Mouse (Mus musculus): Measurements from ENCODE around the gene Cntrob. TPM values are rescaled to one million over a fixed set of nuclear protein-coding genes. Genes with fewer than 3 reads are reported as not detected.

Gene Cntrob
- polyA plus RNA-seq, 1 experiment from 2014 or later, result 16.6 TPM

DNA sequence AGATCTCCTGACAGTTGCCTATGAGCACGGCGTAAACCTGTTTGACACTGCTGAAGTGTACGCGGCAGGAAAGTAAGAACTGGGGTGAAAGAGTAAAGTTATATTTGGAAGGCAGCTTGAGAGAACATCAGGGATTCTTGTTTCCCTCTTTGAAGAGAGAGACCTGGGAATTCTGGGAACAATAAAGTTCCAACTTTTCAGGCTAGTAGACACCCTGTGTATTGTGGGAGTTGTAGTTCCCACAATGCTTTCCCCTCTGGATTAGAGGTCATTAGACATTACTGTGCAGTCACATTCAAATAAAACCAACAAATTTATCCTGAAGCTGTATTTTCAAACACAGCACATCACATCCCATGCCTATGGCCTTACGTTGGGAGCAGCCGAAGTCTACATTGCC lies 4.9 kb upstream of the Cntrob start:
- no peak for TF ChIP-seq CTCF (IDR thresholded peaks at IDR 0.05; ENCODE audit: low read depth)
- H3K4me1 ChIP-seq (ENCODE audit: insufficient read depth), result peaks cover 6% of the 10 kb centered on the region
- H3K27ac ChIP-seq (ENCODE audit: low read depth), result no peak overlapping the region
- DNase-seq (peak; percentile 23), ATAC-seq (ENCODE audit: insufficient read depth) (no peak)
- peaks cover 18% of the 10 kb centered on the region for H3K27me3 ChIP-seq (ENCODE audit: insufficient read depth, low read length)
- H3K4me2 ChIP-seq, result no peak overlapping the region
- 84% methylated on average over 6 of the region's 6 CpGs for WGBS
- H3K9me3 ChIP-seq (ENCODE audit: low read depth, low read length), result no peaks in the 10 kb centered on the region
- no peaks in the 10 kb centered on the region for H3K36me3 ChIP-seq (ENCODE audit: insufficient read depth)
- no peak overlapping the region for H3K4me3 ChIP-seq (ENCODE audit: low read depth, low read length)
- no peak overlapping the region for H3K9ac ChIP-seq

DNA sequence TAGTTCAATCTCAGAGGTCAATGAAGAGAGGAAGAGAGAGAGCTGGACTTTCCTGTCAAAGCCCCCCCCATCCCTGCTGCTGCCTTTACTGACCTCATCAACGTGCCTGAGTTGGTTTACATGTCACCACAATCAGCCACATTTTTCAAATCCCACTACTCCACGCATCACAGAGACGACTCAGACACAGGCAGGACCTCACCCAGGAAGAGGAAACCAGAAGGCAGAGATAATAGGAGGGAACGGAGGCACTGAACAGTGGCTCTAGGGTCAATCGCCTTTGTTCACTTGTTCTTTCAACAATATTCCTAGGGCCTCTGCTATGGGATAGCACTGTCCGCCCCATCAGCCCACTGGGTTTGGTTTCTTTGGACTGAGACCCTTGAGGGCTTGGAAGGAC lies 4.1 kb upstream of the Cntrob start:
- Histone ChIP-seq H3K4me3 (ENCODE audit: low read depth, low read length) (no peak overlapping the region), H3K4me2 (no peak overlapping the region), H3K9me3 (ENCODE audit: low read depth, low read length) (no peaks in the 10 kb centered on the region), H3K9ac (no peak overlapping the region), H3K27ac (ENCODE audit: low read depth) (no peak overlapping the region), H3K27me3 (ENCODE audit: insufficient read depth, low read length) (peaks cover 18% of the 10 kb centered on the region), H3K4me1 (ENCODE audit: insufficient read depth) (peaks cover 10% of the 10 kb centered on the region), H3K36me3 (ENCODE audit: insufficient read depth) (no peaks in the 10 kb centered on the region)
- no peak for TF ChIP-seq CTCF (IDR thresholded peaks at IDR 0.05; ENCODE audit: low read depth)
- DNase-seq, result no peak
- no peak for ATAC-seq (ENCODE audit: insufficient read depth)
- 35% methylated on average over 6 of the region's 6 CpGs for WGBS

DNA sequence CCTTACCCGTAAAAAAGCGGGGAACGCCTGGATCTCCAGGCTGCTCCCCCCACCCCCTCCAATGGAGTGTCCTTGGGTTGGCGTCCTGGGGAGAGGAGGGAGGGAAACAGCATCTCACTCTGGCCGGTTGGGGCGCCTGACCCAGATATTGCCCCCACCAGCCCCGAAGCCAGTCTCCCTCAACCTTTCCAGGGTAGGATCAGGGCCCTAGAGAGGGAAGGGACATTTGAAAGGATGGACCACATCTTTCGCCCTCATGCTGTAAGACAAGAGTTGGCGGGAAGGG lies 3.5 kb upstream of the Cntrob start:
- no peaks in the 10 kb centered on the region for H3K9me3 ChIP-seq (ENCODE audit: low read depth, low read length)
- ATAC-seq (ENCODE audit: insufficient read depth), result no peak
- DNase-seq, result no peak
- no peaks in the 10 kb centered on the region for H3K36me3 ChIP-seq (ENCODE audit: insufficient read depth)
- WGBS, result 11% methylated on average over 9 of the region's 9 CpGs
- no peak for TF ChIP-seq CTCF (IDR thresholded peaks at IDR 0.05; ENCODE audit: low read depth)
- H3K4me2 ChIP-seq, result peak overlapping the region; percentile 97; the same call in 1 of the 2 replicates
- no peak overlapping the region for H3K9ac ChIP-seq
- H3K4me3 ChIP-seq (ENCODE audit: low read depth, low read length), result peak overlapping the region; percentile 53; the same call in 1 of the 2 replicates
- no peak overlapping the region for H3K27ac ChIP-seq (ENCODE audit: low read depth)
- H3K4me1 ChIP-seq (ENCODE audit: insufficient read depth), result peaks cover 15% of the 10 kb centered on the region
- peaks cover 18% of the 10 kb centered on the region for H3K27me3 ChIP-seq (ENCODE audit: insufficient read depth, low read length)

DNA sequence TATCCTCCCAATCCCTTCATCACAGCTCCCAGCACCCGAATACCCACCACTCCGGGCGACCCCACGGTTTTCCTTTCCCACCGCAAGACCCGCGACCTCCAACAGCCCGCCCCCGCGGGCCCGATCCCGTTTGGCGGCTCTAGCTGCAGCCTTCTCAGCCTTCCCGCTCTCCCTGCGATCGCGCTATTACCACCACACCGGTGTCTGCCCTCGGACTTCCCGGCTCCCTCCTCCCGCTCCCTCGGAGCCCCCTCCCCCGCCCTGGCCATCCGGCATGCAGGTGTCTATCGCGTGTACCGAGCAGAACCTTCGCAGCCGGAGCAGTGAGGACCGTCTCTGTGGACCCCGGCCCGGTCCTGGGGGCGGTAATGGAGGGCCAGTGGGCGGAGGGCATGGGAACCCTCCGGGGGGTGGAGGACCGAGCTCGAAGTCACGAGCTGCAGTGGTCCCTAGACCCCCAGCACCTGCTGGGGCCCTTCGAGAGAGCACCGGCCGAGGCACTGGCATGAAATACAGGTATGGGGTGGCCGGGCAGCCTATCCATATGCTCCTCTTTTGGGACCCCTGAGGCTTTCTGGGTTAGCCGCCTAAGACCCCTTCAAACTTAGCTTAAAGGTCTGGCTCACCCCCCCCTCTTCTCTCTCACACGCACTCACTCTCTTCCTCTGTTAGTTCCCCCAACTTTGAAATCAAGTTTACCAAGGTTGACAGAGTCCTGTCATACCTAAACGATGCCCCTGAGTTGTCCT lies 3.0 kb upstream of the Cntrob start:
- H3K9me3 ChIP-seq (ENCODE audit: low read depth, low read length), result no peaks in the 10 kb centered on the region
- no peaks in the 10 kb centered on the region for H3K36me3 ChIP-seq (ENCODE audit: insufficient read depth)
- H3K27ac ChIP-seq (ENCODE audit: low read depth), result no peak overlapping the region
- peak; percentile 5; the same call in 1 of the 2 replicates for ATAC-seq (ENCODE audit: insufficient read depth)
- peak overlapping the region; percentile 97 for H3K4me2 ChIP-seq
- H3K4me3 ChIP-seq (ENCODE audit: low read depth, low read length), result peak overlapping the region; percentile 53
- H3K27me3 ChIP-seq (ENCODE audit: insufficient read depth, low read length), result peaks cover 18% of the 10 kb centered on the region
- H3K9ac ChIP-seq, result peak overlapping the region; percentile 62
- DNase-seq, result no peak
- H3K4me1 ChIP-seq (ENCODE audit: insufficient read depth), result peaks cover 20% of the 10 kb centered on the region
- WGBS, result 1% methylated on average over 45 of the region's 45 CpGs
- TF ChIP-seq CTCF (IDR thresholded peaks at IDR 0.05; ENCODE audit: low read depth), result no peak

DNA sequence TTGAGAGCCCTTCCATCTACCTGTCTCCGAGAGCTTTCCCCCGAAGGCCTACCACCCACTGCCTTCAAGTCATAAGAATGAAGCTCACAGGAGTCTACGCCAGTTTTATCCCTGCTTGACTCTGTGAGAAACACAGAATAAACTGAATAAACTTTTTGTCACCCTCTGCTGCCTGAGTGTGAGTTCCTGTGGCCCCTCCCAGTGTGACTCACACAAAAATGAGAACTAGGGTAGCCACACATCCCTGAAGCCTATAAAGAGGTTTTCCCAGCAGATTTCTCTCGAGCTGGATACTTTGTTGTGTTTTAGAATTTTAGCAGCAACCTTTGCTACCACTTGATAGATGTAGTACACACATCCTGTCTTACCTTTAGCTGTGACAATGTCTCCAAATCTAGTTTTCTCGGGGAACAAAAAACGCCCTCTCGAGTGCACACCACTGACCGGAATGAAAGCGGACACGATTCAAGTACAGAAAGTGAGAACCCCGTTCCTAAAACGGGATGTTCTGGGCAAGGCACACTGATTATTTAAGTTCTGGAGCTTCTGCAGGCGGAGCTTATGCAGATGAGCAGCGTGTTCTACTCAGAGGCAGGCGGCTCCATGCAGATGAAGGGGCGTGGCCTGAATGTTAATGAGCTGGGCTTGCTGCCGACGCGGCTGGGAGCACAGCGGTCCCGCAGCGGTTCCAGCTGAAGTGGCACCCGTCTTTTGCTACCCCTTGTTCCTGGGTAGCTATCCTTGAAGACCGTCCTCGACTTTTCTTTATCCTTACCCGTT lies 2.2 kb upstream of the Cntrob start, which contains the start of gene Kcnab3:
Gene Kcnab3, plus strand, starts transcription at position 631 of the 780 bp plus-strand sequence.
- Histone ChIP-seq H3K4me3 (ENCODE audit: low read depth, low read length) (peak within 1 kb of the TSS; percentile 53), H3K9me3 (ENCODE audit: low read depth, low read length) (no peaks in the 10 kb centered on the region), H3K36me3 (ENCODE audit: insufficient read depth) (peaks cover 3% of the 10 kb centered on the region; the same call in 1 of the 2 replicates), H3K27ac (ENCODE audit: low read depth) (no peak within 1 kb of the TSS), H3K9ac (peak within 1 kb of the TSS; percentile 62), H3K4me2 (peak within 1 kb of the TSS; percentile 97), H3K27me3 (ENCODE audit: insufficient read depth, low read length) (peaks cover 18% of the 10 kb centered on the region), H3K4me1 (ENCODE audit: insufficient read depth) (peaks cover 20% of the 10 kb centered on the region)
- TF ChIP-seq CTCF (IDR thresholded peaks at IDR 0.05; ENCODE audit: low read depth), result no peak
- ATAC-seq (ENCODE audit: insufficient read depth) (peak; percentile 72), DNase-seq (peak; percentile 97)
- WGBS, result 10% methylated on average over 26 of the region's 26 CpGs

DNA sequence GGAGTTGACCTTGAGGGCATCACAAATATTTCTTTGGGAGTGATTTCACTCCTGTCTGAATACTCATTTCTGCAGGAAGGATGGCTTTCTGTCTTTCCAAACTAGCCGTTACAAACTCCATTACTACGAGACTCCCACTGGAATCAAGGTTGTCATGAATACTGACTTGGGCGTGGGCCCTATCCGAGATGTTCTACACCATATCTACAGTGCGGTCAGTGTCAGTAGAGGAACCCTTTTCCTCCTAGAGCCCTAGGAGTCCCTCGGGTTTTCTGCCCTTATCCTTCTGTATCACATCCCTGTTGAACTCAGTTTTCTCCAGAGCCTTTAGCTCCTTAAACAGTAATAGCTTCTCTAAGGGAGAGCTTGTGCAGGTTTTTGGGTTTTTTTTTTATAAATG lies 1.2 kb upstream of the Cntrob start:
- 76% methylated on average over 6 of the region's 6 CpGs for WGBS
- peak overlapping the region; percentile 97 for H3K4me2 ChIP-seq
- DNase-seq, result no peak
- peaks cover 18% of the 10 kb centered on the region for H3K27me3 ChIP-seq (ENCODE audit: insufficient read depth, low read length)
- no peak overlapping the region for H3K27ac ChIP-seq (ENCODE audit: low read depth)
- peaks cover 14% of the 10 kb centered on the region for H3K36me3 ChIP-seq (ENCODE audit: insufficient read depth)
- H3K9me3 ChIP-seq (ENCODE audit: low read depth, low read length), result no peaks in the 10 kb centered on the region
- peak overlapping the region; percentile 61 for H3K4me3 ChIP-seq (ENCODE audit: low read depth, low read length)
- peak overlapping the region; percentile 64 for H3K9ac ChIP-seq
- no peak for TF ChIP-seq CTCF (IDR thresholded peaks at IDR 0.05; ENCODE audit: low read depth)
- no peak for ATAC-seq (ENCODE audit: insufficient read depth)
- peaks cover 20% of the 10 kb centered on the region for H3K4me1 ChIP-seq (ENCODE audit: insufficient read depth)

All from lung, embryonic 14.5 days (tissue).